Mouse (Mus musculus): ENCODE results near the gene Gpr31b. TPM values are rescaled to one million over a fixed set of nuclear protein-coding genes. Genes with fewer than 3 reads are reported as not detected.

The Gpr31b gene
- polyA plus RNA-seq, 1 experiment, result 0.39 TPM

Other genes starting within 250 kb of the Gpr31b start
- 0.19 and 0.27 TPM in 2 replicates for gene Mas1, start 184.2 kb downstream of the Gpr31b start, polyA plus RNA-seq (2012; rRNA removed)
- gene Mrgprh, start 176.3 kb downstream of the Gpr31b start, polyA plus RNA-seq (2012; rRNA removed), result 0.46 and 0.53 TPM in 2 replicates
- 4.4 and 5.2 TPM in 2 replicates for gene Pnldc1, start 142.1 kb downstream of the Gpr31b start, polyA plus RNA-seq (2012; rRNA removed)
- 76.0 and 91.3 TPM in 2 replicates for gene Tcp1, start 136.6 kb downstream of the Gpr31b start, polyA plus RNA-seq (2012; rRNA removed)
- gene Mrpl18, start 136.0 kb downstream of the Gpr31b start, polyA plus RNA-seq (2012; rRNA removed), result 26.7 and 27.6 TPM in 2 replicates
- gene Acat3, start 111.7 kb downstream of the Gpr31b start, polyA plus RNA-seq (2012; rRNA removed), result 8.9 and 10.2 TPM in 2 replicates
- gene Acat2, start 91.5 kb downstream of the Gpr31b start, polyA plus RNA-seq (2012; rRNA removed), result 85.2 and 92.9 TPM in 2 replicates
- gene Wtap, start 58.1 kb downstream of the Gpr31b start, polyA plus RNA-seq (2012; rRNA removed), result 19.7 and 23.7 TPM in 2 replicates
- gene Sod2, start 45.5 kb downstream of the Gpr31b start, polyA plus RNA-seq (2012; rRNA removed), result 384 and 499 TPM in 2 replicates
- gene Tcp10b, start 8.8 kb upstream of the Gpr31b start, polyA plus RNA-seq (2012; rRNA removed), result 0.73 and 0.85 TPM in 2 replicates
- 1.2 and 1.8 TPM in 2 replicates for gene Unc93a, start 79.5 kb upstream of the Gpr31b start, polyA plus RNA-seq (2012; rRNA removed)
- not detected in 2 replicates for gene Smok2a, start 168.9 kb upstream of the Gpr31b start, polyA plus RNA-seq (2012; rRNA removed)
- gene Smok2b, start 178.0 kb upstream of the Gpr31b start, polyA plus RNA-seq (2012; rRNA removed), result not detected in 2 replicates

All from gonadal fat pad, adult 2 months (tissue).